8 mouse cellular contexts compared by ENCODE assay signal in genomic region chr17:23725999-23726757, GRCm38 (mm10). TPM values are rescaled to one million over a fixed set of nuclear protein-coding genes. Genes with fewer than 3 reads are reported as not detected.
A peak's percentile ranks its signal among the peaks of the same experiment; 100 is the strongest.
DNase-seq lines count a peak whose midpoint lies in the region; ATAC-seq lines count a peak whose summit lies in the region.

Pkmyt1 (plus strand) TSS chr17:23726336.

- peak within 1 kb of the TSS; percentile 94 for H3K4me3 ChIP-seq in megakaryocyte, embryonic 14.5 days (replicated peaks)

- H3K4me1 ChIP-seq in megakaryocyte, embryonic 14.5 days: peaks cover 29% of the 10 kb centered on the region

- peaks cover 13% of the 10 kb centered on the region for H3K27me3 ChIP-seq in megakaryocyte, embryonic 14.5 days (replicated peaks)

- DNase-seq in ZHBTc4 (ENCODE audit: low read depth, low spot score): peak; percentile 96
- DNase-seq in gastrocnemius, adult 8-10 months (ENCODE audit: low spot score in 2 of 2): peak; percentile 88 to 91
- DNase-seq in hindlimb bud, embryonic 11.5 days (ENCODE audit: extremely low spot score, low read depth, low spot score): peak; percentile 77
- peak; percentile 84 to 90 for DNase-seq in left cerebral cortex, adult 8-10 months (ENCODE audit: low spot score in 2 of 2)
- peak; percentile 95 to 96 for DNase-seq in right cerebral cortex, postnatal 10 days (ENCODE audit: low spot score in 2 of 2)
- peak; percentile 98 for DNase-seq in urinary bladder, postnatal 25 days (ENCODE audit: low spot score)

- H3K36me3 ChIP-seq in megakaryocyte, embryonic 14.5 days (replicated peaks; ENCODE audit: low read length): no peaks in the 10 kb centered on the region

- peak; percentile 85 for ATAC-seq in common myeloid progenitor, adult 5-6 weeks (replicated peaks; ENCODE audit: low read depth, poor library complexity, severe bottlenecking)

- no peaks in the 10 kb centered on the region for H3K9me3 ChIP-seq in megakaryocyte, embryonic 14.5 days

RNA-seq across cellular contexts. Expression of gene Pkmyt1, which starts in this region (rescaled TPM):
- total RNA-seq in common myeloid progenitor, adult 5-6 weeks (2017): 14.3 and 28.1 TPM in 2 replicates
- total RNA-seq in gastrocnemius, adult 8-10 months (2022): under 1 TPM; 0.17 to 0.65 (median 0.40) TPM
- total RNA-seq in left cerebral cortex, adult 8-10 months (2022): 1 to 10 TPM; 4.6 to 6.4 (median 5.5) TPM
- 43.9 and 71.2 TPM in 2 replicates for polyA plus RNA-seq in megakaryocyte, embryonic 14.5 days (2012; ENCODE audit: insufficient read depth, low replicate concordance)

Comparison
In these comparisons a context has a peak if more than half of its experiments do, and no peak if none do; other contexts are left out.
1. Peak in every context shown above with its lines: DNase-seq, ATAC-seq and H3K4me3 ChIP-seq.
2. Peak in DNase-seq in gastrocnemius, adult 8-10 months; RNA of the gene not detected or under 1 TPM.